Mouse (Mus musculus): ENCODE measurements around the gene Vars. TPM values are rescaled to one million over a fixed set of nuclear protein-coding genes. Genes with fewer than 3 reads are reported as not detected.

Vars gene
- polyA plus RNA-seq, 1 experiment: 965 TPM

DNA sequence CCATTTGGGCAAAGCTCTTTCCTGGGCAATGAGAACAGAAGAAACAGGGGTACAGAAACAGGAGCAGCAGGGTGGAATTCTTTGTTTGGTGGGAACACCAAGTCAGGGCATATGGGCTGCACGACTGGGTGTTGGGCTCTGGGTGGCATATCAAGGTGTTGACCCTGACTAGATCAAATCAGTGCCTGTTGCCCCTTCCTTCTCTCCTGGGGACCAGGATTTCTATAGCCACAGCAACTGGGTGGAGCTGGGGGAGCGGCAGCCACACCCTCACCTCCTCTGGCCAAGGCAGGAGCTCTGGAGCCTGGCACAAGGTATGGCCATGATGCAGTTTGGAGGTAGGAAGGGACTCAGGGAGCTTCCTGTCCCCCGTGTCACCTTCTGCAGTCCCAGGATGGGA is 17.4 kb downstream of the Vars start:
- TF ChIP-seq GATA1 (IDR thresholded peaks at IDR 0.05; ENCODE audit: low read length): no peak

DNA sequence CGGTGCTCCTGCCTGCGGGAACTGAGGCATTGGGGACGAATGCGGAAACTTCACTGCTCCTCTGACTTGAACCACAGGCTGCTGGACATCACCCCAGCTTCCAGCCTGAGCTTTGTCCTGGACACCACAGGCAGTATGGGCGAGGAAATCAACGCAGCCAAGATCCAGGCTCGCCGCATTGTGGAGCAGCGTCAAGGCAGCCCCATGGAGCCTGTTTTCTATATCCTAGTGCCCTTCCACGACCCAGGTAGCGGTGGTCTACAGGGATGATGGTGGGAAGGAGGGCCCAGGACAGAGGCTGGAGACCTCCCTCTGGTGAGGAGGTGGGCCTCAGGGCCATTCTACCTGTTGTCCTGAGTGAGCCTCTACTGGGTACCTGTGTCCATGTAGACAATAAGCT is 19.1 kb downstream of the Vars start:
- no peak for TF ChIP-seq GATA1 (IDR thresholded peaks at IDR 0.05; ENCODE audit: low read length)

DNA sequence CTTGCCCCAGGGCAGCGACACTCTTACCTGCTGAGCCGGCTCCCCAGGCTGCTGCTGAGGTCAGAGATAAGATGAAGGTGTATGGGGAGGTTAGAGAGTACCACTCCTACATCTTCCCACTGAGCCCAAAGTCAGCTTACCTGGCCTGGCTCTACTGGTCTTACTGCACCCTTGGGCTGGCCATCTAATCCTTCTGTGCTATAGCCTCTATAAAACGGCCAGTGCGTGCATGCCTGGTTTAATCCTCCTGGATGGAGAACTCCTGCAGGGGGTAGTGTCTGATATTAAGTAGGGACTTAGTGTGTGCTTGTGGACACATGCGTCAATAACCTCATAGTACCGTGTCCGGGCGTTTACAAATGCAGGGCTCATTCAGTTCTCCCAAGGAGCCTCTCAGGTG is 19.8 kb downstream of the Vars start:
- TF ChIP-seq GATA1 (IDR thresholded peaks at IDR 0.05; ENCODE audit: low read length): no peak

DNA sequence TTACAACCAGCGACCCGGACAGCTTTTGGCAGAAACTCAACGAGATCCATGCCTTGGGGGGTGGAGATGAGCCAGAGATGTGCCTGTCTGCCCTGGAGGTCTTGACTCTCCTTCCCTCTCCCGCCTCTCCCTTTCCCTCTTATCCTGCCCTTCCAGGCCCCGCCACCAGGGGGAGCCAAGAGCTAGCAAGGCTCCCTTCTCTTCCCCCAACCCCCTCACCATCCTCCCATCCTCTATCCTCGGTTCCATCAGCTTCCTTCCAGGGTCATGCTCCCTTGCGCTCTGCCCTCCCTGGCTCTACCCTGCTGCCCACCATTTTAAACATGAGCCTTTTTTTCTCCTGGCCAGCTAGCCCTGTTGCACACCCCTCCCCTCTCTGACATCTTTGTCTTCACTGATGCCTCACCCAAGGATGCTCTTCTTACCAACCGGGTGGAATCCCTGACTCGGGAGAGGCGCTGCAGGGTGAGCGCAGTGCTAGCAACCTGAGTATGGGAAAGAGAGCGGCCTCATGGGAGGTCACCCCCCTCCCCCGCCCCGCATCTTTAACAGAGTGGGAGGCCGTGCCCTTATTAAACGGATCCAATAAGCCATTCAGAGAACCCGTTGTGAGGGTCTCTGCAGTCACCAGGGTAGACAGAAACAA is 20.5 kb downstream of the Vars start:
- no peak for TF ChIP-seq GATA1 (IDR thresholded peaks at IDR 0.05; ENCODE audit: low read length)

DNA sequence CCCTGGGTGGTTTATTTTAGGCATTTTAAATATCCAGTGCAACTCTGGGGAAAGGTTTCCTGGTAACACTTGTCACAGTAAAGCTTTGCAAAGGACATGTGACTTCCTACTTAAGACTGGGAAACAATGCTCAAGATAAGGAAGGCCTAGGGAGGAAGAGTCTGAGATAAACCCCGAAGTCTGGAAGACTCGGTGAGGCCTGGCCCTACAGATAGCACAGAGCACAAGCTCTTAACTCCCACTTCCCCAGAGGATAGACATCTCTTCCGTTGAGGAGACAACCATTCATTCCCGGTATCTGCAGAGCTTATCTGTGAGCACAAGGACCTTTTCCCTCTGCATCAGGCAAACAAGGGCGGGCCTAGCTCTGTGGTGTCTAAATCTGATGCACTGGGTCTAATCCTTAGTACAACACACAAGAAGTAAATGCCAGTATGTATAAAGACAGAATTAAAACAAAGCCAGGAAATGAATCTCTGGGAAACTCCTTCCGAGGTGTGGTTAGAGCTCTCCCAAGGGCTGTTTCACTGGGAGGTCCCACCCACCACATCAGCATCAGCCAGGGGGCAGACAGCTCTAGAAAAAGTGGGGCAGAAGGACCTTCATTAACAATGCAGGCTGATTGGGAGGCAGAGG is 21.2 kb downstream of the Vars start:
- peak; percentile 100 for TF ChIP-seq GATA1 (IDR thresholded peaks at IDR 0.05; ENCODE audit: low read length)

DNA sequence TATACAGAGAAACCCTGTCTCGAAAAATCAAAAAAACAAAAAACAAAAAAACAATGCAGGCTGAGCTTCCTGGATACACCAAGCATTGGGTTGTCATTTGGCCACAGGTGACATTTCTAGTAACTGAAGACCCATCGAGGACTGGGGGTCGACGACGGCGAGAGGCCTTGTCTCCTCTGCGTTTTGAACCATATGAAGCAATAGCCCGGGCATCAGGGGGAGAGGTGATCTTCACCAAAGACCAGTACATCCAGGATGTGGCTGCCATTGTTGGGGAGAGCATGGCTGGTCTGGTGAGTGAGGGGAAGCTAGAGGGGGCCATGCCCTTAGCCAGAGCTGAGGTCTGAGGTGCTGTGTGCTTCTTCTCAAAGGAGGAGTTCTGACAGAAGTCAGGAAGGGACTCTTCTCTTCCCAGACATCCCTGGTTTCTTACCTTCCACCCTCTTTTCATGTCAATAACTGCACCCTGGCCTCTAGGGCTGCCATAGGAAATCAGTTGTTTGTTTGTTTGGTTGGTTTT is 21.8 kb downstream of the Vars start:
- TF ChIP-seq GATA1 (IDR thresholded peaks at IDR 0.05; ENCODE audit: low read length): no peak

DNA sequence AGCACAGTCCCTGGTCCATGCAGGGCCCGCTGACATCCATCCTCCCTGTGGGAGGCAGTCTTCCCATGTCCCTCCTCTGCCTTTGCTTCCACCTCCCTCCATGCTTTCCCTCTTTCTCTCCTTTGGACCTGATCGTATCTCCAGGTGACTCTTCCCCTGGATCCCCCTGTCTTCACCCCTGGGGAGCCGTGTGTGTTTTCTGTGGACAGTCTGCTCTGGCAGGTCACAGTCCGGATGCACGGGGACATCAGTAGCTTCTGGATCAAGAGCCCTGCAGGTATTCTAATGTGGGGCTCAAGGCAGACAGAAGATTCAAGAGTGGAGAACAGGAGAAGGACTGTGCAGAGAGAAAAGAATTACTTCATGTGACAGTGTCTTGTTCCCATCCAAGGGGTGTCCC is 22.4 kb downstream of the Vars start:
- no peak for TF ChIP-seq GATA1 (IDR thresholded peaks at IDR 0.05; ENCODE audit: low read length)

DNA sequence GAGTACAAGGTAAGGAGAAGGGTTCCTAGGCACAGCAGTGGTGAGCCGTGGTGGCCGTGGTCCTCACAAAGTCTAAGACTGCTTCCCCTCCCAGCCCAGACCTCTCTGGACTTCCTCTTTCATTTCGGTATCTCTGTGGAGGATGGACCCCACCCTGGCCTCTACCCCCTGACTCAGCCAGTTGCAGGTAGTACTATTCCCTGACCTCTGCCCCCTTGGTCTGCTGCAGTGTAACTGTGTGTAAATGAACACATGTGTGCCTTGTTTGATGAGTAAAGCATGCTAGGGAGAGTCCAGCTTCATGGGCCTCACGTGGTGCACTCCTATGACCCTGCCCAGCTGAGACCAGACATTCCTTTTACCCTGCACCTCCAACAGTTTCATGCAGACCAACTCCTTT is 23.0 kb downstream of the Vars start:
- TF ChIP-seq GATA1 (IDR thresholded peaks at IDR 0.05; ENCODE audit: low read length): no peak

DNA sequence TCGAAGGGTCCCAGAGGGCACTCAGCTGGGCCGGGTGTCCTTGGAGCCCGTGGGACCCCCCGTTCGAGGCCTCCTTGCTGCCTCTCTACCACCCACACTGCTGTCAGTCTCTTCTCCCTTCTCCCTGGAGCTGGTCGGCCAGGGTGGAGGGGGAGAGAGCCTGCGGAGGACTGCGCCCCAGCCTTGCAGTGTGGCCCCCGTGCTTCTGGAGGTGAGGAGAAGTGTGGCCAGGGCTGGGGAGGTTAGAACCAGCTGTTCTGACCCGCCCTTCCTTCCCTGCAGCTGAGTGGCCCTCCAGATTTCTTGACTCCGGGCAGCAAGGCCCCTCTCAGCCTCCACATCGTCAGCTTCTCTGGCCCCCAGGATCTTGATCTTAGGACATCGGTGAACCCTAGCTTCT is 23.5 kb downstream of the Vars start:
- TF ChIP-seq GATA1 (IDR thresholded peaks at IDR 0.05; ENCODE audit: low read length): no peak

DNA sequence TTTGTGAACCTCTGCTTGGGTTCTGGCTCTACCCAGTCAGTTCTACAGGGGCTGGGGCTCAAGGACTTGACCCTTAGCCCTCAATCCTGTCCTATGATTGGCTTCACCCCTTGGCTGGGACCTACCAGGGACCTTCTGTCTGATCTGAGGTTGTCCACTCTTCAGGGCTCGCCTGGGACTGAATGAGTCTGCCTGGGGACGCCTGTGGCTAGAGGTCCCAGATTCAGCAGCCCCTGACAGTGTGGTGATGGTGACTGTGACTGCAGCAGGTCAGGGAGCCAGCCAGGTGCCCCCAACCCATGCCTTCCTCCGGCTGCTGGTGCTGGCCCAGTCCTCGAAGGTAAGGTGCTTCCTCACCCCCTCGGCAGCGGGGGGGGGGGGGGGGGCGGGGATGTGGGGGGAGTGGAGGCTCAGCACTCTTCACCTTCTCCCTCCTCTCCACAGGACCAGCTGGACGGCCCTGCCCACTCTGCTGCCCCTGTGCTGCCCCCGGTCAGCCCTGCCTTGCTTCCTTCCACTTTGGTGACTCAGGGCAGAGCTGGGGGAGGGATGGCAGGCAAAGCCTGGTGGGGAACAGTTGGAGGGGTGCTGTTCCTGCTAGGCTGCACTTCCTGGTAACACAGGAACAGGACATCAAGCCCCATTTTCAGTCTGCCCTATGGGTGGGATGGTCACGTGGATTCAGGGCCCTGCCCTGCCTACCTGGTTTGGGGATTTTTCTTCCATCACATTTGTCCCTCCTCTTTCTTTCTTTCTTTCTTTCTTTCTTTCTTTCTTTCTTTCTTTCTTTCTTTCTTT is 24.1 kb downstream of the Vars start:
- TF ChIP-seq GATA1 (IDR thresholded peaks at IDR 0.05; ENCODE audit: low read length): no peak

DNA sequence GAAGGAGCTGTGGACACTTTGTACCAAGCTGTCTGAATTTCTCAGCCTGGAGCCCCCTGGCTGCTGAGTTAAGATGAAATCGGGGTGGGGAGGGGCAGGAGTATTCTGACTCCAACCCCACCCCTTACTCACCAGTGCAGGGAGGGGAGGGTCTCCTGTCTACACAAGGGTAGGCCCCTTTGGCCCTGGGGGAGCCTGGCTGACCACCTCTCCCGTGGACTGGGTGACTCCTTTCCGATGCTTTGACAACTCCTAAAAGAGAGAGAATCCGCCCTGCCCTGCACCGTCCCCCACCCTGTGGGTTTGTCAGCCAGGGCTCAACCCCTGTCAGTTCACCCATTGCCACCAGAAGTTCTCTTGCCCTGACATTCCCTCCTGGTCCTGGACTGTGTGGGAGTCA is 25.4 kb downstream of the Vars start:
- no peak for TF ChIP-seq GATA1 (IDR thresholded peaks at IDR 0.05; ENCODE audit: low read length)

DNA sequence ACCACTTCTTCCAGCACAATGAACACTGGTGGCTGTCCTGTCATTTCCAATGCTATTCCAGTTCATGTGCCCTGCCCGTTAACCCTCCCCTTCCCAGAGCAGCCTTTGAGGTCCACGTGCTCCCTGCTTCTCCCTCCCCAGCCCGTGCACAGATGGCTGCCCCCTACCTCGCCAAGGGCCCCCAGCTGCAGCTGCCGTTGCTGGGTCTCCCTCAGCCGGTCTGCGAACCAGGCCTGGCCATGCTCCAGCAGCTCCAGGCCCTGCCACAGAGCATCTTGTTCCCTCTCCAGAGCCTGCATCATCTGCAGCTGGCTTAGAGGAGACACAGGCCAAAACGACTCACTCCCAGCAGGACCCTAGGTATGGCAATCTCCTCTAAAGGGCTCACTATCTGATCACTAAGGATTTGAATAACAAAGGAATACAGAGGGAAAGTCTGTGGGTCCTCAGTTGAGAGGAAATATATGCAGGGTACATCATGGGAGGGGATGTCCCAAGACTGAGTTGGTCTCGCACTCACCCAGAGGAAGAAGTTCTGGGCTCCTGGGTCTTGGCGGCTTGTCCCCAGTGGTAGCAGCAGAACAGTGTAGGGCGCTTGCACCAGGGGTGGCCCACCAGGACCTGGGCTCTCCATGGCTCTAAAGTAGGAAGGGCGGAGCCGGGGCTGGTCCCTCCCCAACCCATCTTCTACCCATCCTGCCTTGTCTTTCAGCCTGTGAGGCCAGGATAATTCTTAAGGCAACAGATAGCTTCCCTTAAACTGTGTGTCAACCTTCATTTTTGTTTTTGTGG is 26.7 kb downstream of the Vars start, which contains the start of gene Sapcd1:
TSS of gene Sapcd1 (minus strand) at position 740 of the 792 bp plus-strand sequence.
- no peak for TF ChIP-seq GATA1 (IDR thresholded peaks at IDR 0.05; ENCODE audit: low read length)

DNA sequence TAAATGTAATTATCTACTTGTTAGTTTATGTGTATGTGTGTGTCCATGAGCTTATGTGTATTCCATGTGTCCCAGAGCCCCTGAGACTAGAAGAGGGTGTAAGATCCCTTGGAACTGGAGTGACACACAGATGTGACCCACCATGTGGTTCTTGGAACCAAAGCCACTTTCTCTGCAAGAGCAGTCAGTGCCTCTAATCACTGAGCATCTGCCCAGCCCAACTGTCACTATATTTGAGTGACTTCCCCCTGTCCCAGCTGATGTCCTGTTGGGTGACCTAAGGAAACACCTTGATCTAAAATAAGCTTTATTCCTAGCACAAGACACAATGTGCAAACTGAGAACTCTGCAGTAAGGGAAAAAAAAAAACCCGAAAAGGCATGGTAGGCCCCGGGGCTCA is 27.5 kb downstream of the Vars start:
- no peak for TF ChIP-seq GATA1 (IDR thresholded peaks at IDR 0.05; ENCODE audit: low read length)

DNA sequence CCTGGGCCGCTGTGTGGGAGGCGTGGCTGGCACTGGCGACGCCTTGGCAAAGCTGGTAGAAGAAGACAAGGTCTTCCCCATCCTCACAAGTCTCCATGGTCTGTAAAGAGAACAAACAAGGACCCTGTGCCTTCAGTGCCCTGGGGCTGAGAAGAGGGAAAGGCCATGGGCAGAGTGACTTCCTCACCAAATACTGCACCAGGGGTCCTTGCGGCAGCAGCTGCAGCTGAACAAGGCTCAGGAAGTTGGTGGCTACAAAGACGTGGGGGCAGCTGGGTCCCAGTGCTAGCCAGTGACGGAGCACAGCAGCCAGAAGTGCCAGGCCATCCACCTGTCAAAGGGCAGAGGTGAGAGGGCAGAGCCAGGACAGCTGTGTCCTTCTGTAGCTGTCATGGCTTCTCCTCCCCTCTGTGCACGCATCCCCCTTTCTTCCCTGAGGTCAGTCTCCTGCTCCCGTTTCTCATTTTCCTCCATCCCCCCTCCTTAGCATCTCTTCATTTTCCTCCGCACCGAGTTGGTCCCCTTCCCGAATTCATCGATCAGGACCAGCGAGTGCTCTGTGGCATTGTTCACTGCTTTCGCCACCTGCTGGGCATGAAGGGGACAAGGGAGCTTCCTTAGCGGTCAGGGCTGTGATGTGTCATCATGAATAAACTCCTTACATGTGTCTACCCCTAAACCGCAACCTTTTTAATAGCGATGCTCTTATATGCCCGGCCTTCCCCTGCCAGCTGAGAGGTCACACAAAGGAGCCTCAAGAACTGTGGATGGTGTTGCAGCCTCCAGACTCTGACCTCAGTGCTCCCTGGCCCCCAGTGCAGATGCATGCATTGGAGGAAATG is 29.1 kb downstream of the Vars start:
- TF ChIP-seq GATA1 (IDR thresholded peaks at IDR 0.05; ENCODE audit: low read length): no peak

DNA sequence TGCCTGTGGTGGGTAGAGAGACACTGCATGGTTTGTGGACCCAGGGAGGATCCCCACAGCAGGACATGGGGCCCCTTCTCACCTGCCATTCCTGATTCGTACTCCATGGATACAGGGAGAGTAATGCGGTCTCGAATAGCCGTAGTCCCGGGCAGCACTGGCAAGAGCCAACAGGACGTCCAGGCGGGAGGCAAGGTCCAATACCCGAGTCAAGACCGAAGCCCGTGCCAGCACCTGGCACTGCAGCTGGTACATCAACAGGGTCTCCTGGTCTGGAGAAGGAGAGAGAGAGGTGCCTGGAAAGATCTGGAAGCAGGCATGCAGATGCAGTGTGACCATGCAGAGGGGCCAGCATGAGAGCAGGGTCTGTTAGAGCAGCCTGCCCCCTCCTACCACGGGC is 30.5 kb downstream of the Vars start:
- TF ChIP-seq GATA1 (IDR thresholded peaks at IDR 0.05; ENCODE audit: low read length): no peak
